Mouse (Mus musculus) E14TG2a.4 (cell line): Measurements from ENCODE around the gene Scgb1a1.
A peak's percentile ranks its signal among the peaks of the same experiment; 100 is the strongest.
"Not testable (repeated sequence)": the region's sequence is repeated elsewhere in the genome, so short reads cannot be mapped to it uniquely, and the experiment has no call there.

Experiments used
- H3K27me3 ChIP-seq: 2 replicates; pipeline ENCODE4 v1.6.1; 2014; ENCODE audit warnings: low read length, control low read depth; ENCODE audit not compliant: insufficient read depth
- H3K36me3 ChIP-seq: 2 replicates; pipeline ENCODE4 v1.6.1; 2014; ENCODE audit warnings: low read length, control low read depth; ENCODE audit not compliant: insufficient read depth
- H3K4me1 ChIP-seq: replicated peaks from 2 replicates; pipeline ENCODE4 v1.6.1; 2014; ENCODE audit warnings: low read depth, low read length, control low read depth
- H3K4me3 ChIP-seq: replicated peaks from 2 replicates; pipeline ENCODE4 v1.5.1; 2014; ENCODE audit warnings: mild to moderate bottlenecking, low read length
- H3K9me3 ChIP-seq: 2 replicates; pipeline ENCODE4 v1.6.1; 2014; ENCODE audit warnings: low read length, control low read depth
- CTCF ChIP-seq: conservative IDR thresholded peaks from 2 replicates; pipeline ENCODE4 v1.5.1; 2014; ENCODE audit warnings: low read length
- NANOG ChIP-seq: IDR thresholded peaks from 2 replicates; pipeline ENCODE4 v1.6.1; 2014; ENCODE audit warnings: borderline replicate concordance, low read length, mixed read lengths
- POU5F1 ChIP-seq: IDR thresholded peaks from 2 replicates; pipeline ENCODE4 v1.6.1; 2014; ENCODE audit warnings: low read length, borderline replicate concordance

The Scgb1a1 gene

DNA sequence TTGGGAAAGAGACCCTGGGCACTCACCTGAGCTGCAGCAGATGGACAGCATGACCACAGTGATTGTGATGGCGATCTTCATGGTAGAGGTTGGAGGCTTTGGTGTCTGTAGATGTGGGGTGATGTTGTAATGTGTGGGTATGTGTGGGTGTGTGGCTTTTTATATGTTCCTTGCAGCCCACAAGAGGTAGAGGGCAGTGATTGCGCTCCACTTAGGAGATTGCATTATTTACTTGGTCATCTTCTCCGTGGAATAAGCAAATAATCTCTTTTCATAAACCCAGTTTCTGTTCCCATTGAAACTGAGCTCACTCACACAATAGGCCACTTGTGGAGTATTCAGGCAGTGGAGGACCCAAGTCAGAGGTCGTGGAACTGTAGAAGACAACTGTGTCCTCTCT is at the start of gene Scgb1a1:
TSS of gene Scgb1a1 (minus strand) at position 138 of the 400 bp plus-strand sequence.
- Histone ChIP-seq H3K4me3 (no peak within 1 kb of the TSS), H3K4me1 (peaks cover 6% of the 10 kb centered on the region), H3K9me3 (no peaks in the 10 kb centered on the region), H3K36me3 (no peaks in the 10 kb centered on the region), H3K27me3 (no peaks in the 10 kb centered on the region)
- TF ChIP-seq POU5F1 (no peak), NANOG (no peak), CTCF (no peak)

DNA sequence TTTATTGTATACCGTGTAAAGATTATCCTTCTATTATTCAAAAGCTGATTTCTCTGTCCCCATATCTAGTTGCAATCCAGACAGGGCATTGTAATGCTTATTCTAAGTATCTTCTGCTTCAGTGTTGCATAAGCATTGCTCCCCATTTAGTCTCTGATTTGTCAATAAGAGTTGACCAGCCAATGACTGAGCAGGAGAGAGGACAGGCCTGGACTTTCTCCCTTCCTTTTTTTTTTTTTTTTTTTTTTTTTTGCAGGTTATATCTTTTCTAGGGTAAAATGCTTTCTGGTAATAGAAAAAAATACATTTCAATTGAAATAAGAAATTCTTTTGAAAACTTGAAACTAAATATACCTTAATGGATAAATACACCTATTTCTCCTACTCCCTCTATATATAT is 49.4 kb upstream of the Scgb1a1 start:
- H3K36me3 ChIP-seq: peaks cover 19% of the 10 kb centered on the region
- no peaks in the 10 kb centered on the region for H3K9me3 ChIP-seq
- peaks cover 16% of the 10 kb centered on the region for H3K4me1 ChIP-seq
- no peak for TF ChIP-seq POU5F1
- no peak for TF ChIP-seq NANOG
- H3K4me3 ChIP-seq: no peak overlapping the region
- peaks cover 9% of the 10 kb centered on the region; the same call in 1 of the 2 replicates for H3K27me3 ChIP-seq

DNA sequence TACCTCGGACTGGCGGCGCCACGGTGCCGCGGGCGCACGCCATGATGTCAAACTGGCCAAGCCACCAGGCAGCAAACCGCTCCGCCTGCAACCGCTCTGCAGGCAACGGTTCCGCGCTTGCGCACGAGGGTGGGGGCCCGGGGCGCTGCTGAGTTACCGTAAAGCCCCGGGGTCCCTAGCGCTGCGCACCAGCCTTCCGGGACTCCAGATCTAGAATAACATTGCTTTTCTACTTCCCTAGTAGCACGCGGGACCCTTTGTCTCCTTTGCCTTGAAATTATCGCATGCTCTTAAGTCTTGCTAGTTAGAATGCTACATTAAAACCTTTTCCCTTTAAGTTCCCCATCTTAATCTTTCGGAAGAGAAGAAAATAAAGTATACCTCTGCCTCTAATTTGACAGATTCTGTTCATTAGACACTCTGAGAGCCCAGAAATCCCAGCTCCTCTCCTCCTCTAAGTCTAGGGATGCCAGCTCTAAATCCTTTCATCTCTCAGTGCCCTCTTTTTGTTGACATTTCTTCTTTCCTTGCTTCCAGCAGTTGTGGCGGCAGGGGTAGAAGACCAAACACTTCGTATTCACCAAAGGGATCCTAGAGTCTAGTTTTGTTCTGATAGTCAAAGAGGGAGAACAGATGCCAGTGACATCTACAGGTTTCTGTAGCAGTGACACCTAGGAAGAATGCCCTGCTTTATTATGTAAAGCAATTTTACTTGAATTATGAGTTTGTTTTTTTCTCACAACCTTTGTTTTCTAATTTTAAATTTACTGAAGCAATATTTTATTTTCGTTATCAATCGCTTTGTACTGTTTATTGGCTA is 48.0 kb upstream of the Scgb1a1 start, which contains the start of gene Asrgl1:
TSS of gene Asrgl1 (minus strand) at position 125 of the 820 bp plus-strand sequence.
- peaks cover 9% of the 10 kb centered on the region; the same call in 1 of the 2 replicates for H3K27me3 ChIP-seq
- H3K4me3 ChIP-seq: peak within 1 kb of the TSS; percentile 93
- peaks cover 23% of the 10 kb centered on the region for H3K36me3 ChIP-seq
- no peaks in the 10 kb centered on the region for H3K9me3 ChIP-seq
- H3K4me1 ChIP-seq: peaks cover 20% of the 10 kb centered on the region
- TF ChIP-seq CTCF (no peak), POU5F1 (no peak), NANOG (no peak)

DNA sequence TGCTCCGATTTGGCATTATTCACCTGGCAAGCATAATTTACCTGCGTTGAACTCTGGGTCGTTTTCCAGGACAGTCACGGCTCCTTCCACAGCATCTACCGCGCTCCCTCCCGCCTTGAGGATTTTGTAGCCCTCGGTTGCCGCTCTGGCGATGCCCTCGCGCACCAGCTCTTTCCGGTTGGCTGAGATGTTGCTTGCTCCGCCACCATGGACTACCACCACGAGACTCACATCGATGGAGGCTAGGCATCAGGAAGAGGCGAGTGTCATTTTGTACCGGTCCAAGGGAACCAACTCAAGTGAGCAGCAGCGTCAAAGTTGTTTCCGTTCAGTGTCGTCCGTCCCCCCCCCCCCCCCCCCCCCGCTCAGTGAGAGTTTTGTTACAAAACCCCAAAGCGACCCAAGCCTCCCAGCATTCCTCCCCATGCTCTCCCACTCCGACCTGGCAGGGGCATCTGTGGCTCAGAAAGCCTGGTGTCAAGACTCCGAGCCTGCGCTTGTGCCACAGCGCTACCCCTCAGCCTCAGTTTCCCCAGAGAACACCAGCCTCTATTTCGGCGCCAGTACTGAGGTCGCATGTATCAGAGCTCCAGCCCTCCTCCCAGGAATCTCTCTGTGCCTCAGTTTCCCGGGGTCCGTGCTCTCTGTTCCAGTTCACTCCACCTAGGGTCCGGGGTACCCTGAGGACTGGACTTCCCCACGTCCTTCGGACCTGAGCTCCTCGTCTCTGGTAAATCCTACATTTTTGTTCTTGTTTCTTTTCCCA is 47.2 kb upstream of the Scgb1a1 start:
- TF ChIP-seq POU5F1: no peak
- TF ChIP-seq CTCF: no peak
- no peak for TF ChIP-seq NANOG
- peaks cover 23% of the 10 kb centered on the region for H3K4me1 ChIP-seq
- no peaks in the 10 kb centered on the region for H3K9me3 ChIP-seq
- peaks cover 9% of the 10 kb centered on the region; the same call in 1 of the 2 replicates for H3K27me3 ChIP-seq
- peaks cover 23% of the 10 kb centered on the region for H3K36me3 ChIP-seq
- peak overlapping the region; percentile 93 for H3K4me3 ChIP-seq

DNA sequence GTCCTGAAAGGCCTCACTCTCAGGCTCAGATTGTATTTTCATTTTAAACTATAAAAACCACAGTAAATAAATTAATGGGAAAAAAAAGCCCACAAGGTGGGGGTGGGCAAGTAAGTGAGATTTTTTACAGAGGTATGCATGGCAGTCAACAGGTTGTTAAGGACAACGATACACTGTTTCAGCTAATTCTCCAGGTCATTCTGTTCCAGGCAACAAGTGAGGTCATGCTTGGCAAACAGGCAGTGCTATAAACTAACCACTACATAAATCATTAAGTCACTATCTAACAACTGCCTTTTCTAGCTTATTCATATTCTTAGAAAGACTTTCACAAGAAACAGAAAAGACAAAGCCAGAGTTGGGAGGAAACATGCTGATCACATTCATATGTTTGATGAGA is 42.2 kb upstream of the Scgb1a1 start:
- H3K4me3 ChIP-seq: no peak overlapping the region
- peaks cover 9% of the 10 kb centered on the region; the same call in 1 of the 2 replicates for H3K27me3 ChIP-seq
- peaks cover 10% of the 10 kb centered on the region for H3K9me3 ChIP-seq
- peaks cover 37% of the 10 kb centered on the region for H3K36me3 ChIP-seq
- peaks cover 15% of the 10 kb centered on the region for H3K4me1 ChIP-seq
- TF ChIP-seq POU5F1: no peak
- no peak for TF ChIP-seq NANOG
- no peak for TF ChIP-seq CTCF

DNA sequence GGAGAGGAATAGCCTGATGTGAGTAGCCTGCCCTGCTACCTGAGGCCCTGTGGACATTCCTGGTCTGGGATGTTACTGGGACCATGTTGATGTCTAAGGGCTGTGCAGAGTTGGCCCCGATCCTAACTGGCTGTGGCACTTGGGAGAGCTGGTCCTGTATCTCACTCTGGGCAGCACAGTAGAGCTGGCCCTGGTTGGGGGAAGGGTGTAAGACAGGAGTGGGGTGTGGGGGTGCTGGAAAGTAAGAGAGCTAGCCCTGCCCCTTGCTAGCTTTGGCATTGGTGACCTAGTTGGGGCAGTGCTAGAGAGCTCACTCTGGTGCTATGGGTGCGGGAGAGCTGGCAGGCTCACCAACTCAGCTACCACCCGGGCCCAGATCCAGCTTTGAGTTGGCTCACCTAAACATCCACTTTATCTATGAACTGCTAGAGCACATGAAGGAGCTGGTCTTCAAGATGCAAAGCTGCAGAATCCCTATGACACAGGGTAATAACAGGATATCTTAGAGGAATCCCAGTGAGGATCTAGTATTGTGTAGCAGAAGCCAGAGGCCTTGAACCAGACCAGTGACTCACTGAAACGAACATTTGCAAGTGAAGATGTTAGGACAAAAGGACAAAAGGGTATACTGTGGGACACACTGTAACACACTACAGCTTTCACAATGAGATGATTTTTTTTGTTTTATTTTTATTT is 40.9 kb upstream of the Scgb1a1 start:
- Histone ChIP-seq H3K9me3 (peaks cover 19% of the 10 kb centered on the region), H3K4me3 (no peak overlapping the region)

DNA sequence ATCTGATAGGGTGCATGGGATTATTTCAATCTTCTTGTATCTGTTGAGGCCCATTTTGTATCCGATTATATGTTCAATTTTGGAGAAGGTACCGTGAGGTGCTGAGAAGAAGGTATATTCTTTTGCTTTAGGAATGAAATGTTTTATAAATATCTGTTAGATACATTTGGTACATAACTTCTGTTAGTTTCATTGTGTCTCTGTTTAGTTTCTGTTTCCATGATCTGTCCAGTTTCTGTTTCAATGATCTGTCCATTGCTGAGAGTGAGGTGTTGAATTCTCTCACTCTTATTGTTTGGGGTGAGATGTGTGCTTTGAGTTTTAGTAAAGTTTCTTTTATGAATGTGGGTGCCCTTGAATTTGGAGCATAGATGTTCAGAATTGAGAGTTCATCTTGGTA is 36.2 kb upstream of the Scgb1a1 start:
- peaks cover 19% of the 10 kb centered on the region for H3K9me3 ChIP-seq
- H3K4me1 ChIP-seq, H3K4me3 ChIP-seq, H3K27me3 ChIP-seq: not testable (repeated sequence)
- peaks cover 13% of the 10 kb centered on the region; the same call in 1 of the 2 replicates for H3K36me3 ChIP-seq

More for the DNA sequence above, 40.9 kb upstream of the Scgb1a1 start:
- Histone ChIP-seq H3K36me3 (peaks cover 29% of the 10 kb centered on the region), H3K27me3 (no peaks in the 10 kb centered on the region), H3K4me1 (peaks cover 7% of the 10 kb centered on the region)
- TF ChIP-seq POU5F1 (no peak), CTCF (no peak), NANOG (no peak)

DNA sequence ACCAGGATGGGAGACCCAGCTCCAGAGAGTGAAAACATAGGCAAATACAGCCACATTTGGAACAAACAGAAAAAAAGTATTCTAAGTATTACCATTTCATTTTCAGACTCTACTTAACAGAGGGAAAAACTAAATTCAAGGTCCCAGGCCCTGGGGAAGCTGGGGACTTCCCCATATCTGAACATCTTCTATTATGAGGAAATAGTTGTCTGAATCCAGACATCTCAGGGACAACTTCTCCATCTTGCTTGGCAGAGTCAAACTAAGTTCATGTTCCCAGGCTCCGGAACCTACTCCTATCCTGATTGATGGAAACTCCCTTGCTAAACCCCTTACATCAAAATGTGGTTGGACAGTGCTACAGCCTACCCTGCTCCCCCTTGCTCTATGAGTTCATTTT is 34.6 kb upstream of the Scgb1a1 start:
- H3K9me3 ChIP-seq: peaks cover 19% of the 10 kb centered on the region
- H3K36me3 ChIP-seq: peaks cover 9% of the 10 kb centered on the region; the same call in 1 of the 2 replicates
- H3K27me3 ChIP-seq: no peaks in the 10 kb centered on the region
- no peak for TF ChIP-seq CTCF
- no peak for TF ChIP-seq POU5F1
- no peak for TF ChIP-seq NANOG
- H3K4me1 ChIP-seq: no peaks in the 10 kb centered on the region
- no peak overlapping the region for H3K4me3 ChIP-seq
